Mouse (Mus musculus) lung, postnatal 0 days (tissue): ENCODE data around the gene Rbbp7.

Experiments used
- CTCF ChIP-seq: IDR thresholded peaks from 2 replicates; pipeline ENCODE4 v1.5.1; 2016; ENCODE audit warnings: antibody characterized with exemption, mild to moderate bottlenecking
- EP300 ChIP-seq: IDR thresholded peaks from 2 replicates; pipeline ENCODE4 v1.6.1; 2016; ENCODE audit warnings: antibody characterized with exemption, mild to moderate bottlenecking, control low read depth

GRCm38 (mm10) chrX:162761716-162762395 is 1.7 kb downstream of the Rbbp7 start:
- no peak for TF ChIP-seq CTCF
- no peak for TF ChIP-seq EP300
